Comparison of ENCODE assay signal across 8 mouse cellular contexts in genomic region chr15:9139447-9139846, GRCm38 (mm10). TPM values are rescaled to one million over a fixed set of nuclear protein-coding genes. Genes with fewer than 3 reads are reported as not detected.
A peak's percentile ranks its signal among the peaks of the same experiment; 100 is the strongest.
DNase-seq lines count a peak whose midpoint lies in the region; ATAC-seq and TF ChIP-seq lines count a peak whose summit lies in the region.

No protein-coding gene starts in this region.

- intact Hi-C loops in heart, postnatal 14 days (cut with DNase I): no loop called here

- peak overlapping the region; percentile 93 for H3K4me3 ChIP-seq in heart, embryonic 10.5 days
- H3K4me3 ChIP-seq in C2C12 (ENCODE audit: insufficient read depth, poor library complexity, severe bottlenecking): peak overlapping the region; percentile 95
- H3K4me3 ChIP-seq in hindbrain, embryonic 16.5 days (ENCODE audit: low read length): peak overlapping the region; percentile 94

- peak overlapping the region; percentile 92 for H3ac ChIP-seq in C2C12 (ENCODE audit: control insufficient read depth, insufficient read length, low read depth)

- DNase-seq in heart, embryonic 10.5 days (ENCODE audit: low spot score): peak; percentile 77
- no peak for DNase-seq in heart, postnatal 14 days
- DNase-seq in embryo, embryonic 11 days: peak; percentile 20
- peak; percentile 22 for DNase-seq in neural tube, embryonic 10.5 days (ENCODE audit: extremely low spot score, low spot score)
- no peak for DNase-seq in layer of hippocampus, adult 8-10 months (ENCODE audit: low spot score in 2 of 2)
- no peak for DNase-seq in spleen, adult 18-20 months

- peak overlapping the region; percentile 68 for H3K9ac ChIP-seq in hindbrain, embryonic 16.5 days (ENCODE audit: low read depth, low read length)

- peaks cover 16% of the 10 kb centered on the region for H3K4me1 ChIP-seq in heart, embryonic 10.5 days
- peaks cover 10% of the 10 kb centered on the region for H3K4me1 ChIP-seq in hindbrain, embryonic 16.5 days (ENCODE audit: control insufficient read depth, insufficient read depth, low read depth, low read length)

- H3K27me3 ChIP-seq in heart, embryonic 10.5 days (ENCODE audit: insufficient read depth, poor library complexity, severe bottlenecking): no peaks in the 10 kb centered on the region
- no peaks in the 10 kb centered on the region for H3K27me3 ChIP-seq in C2C12 (ENCODE audit: control insufficient read depth, insufficient read depth, insufficient read length)
- H3K27me3 ChIP-seq in hindbrain, embryonic 16.5 days (replicated peaks; ENCODE audit: control insufficient read depth, insufficient read depth, low read length): no peaks in the 10 kb centered on the region

- peak overlapping the region; percentile 76 for H3K4me2 ChIP-seq in hindbrain, embryonic 16.5 days (ENCODE audit: low read length)

- H3K27ac ChIP-seq in heart, embryonic 10.5 days: peak overlapping the region; percentile 92
- H3K27ac ChIP-seq in hindbrain, embryonic 16.5 days (ENCODE audit: low read depth, low read length): no peak overlapping the region; the same call in 1 of the 2 replicates

- no peak for TF ChIP-seq CTCF in C2C12 (IDR thresholded peaks at IDR 0.05; ENCODE audit: control insufficient read depth, insufficient read depth, insufficient read length)

- H3K9me3 ChIP-seq in heart, embryonic 10.5 days: no peaks in the 10 kb centered on the region
- H3K9me3 ChIP-seq in hindbrain, embryonic 16.5 days (ENCODE audit: control insufficient read depth, low read length): no peaks in the 10 kb centered on the region

- 29% methylated on average over 10 of the region's 10 CpGs for WGBS in heart, embryonic 10.5 days
- WGBS in hindbrain, embryonic 16.5 days: 29% methylated on average over 10 of the region's 10 CpGs

- peaks cover 75% of the 10 kb centered on the region for H3K79me2 ChIP-seq in C2C12 (ENCODE audit: control insufficient read depth, insufficient read depth)

- peaks cover 39% of the 10 kb centered on the region for H3K36me3 ChIP-seq in heart, embryonic 10.5 days
- peaks cover 46% of the 10 kb centered on the region for H3K36me3 ChIP-seq in C2C12 (ENCODE audit: control insufficient read depth, insufficient read depth)
- H3K36me3 ChIP-seq in hindbrain, embryonic 16.5 days (ENCODE audit: control insufficient read depth, insufficient read depth, low read length): peaks cover 3% of the 10 kb centered on the region; the same call in 1 of the 2 replicates

- H3K79me3 ChIP-seq in C2C12 (ENCODE audit: low read depth): peaks cover 60% of the 10 kb centered on the region

- no peak for ATAC-seq in hindbrain, embryonic 16.5 days

TF ChIP-seq in C2C12, 6 proteins besides CTCF, POLR2A, EP300 and RAD21:
- TF ChIP-seq USF1 (IDR thresholded peaks at IDR 0.05; ENCODE audit: low read depth): peak; percentile 37
- no peak for TF ChIP-seq MYOD1 (IDR thresholded peaks at IDR 0.05; ENCODE audit: control insufficient read depth, insufficient read length, low read depth)

RNA-seq across cellular contexts. Expression of gene Lmbrd2, which starts 0.9 kb away (rescaled TPM):
- polyA plus RNA-seq in heart, embryonic 10.5 days (2016; fragmentation: Nextera tagmentation; extraction: Ambion mirVana): 2.1 and 2.2 TPM in 2 replicates
- total RNA-seq in heart, postnatal 14 days (2021): 10 to 100 TPM; 11.5 to 12.3 TPM
- 3.8 TPM for polyA plus RNA-seq in C2C12 (2012; fragmentation: generic; extraction: Trizol)
- polyA plus RNA-seq in hindbrain, embryonic 16.5 days (2015; fragmentation: Nextera tagmentation; extraction: Ambion mirVana): 3.1 and 3.9 TPM in 2 replicates
- 10 to 100 TPM; 55.1 to 68.4 (median 60.5) TPM for total RNA-seq in layer of hippocampus, adult 8-10 months (2022)

RNA-seq across cellular contexts. Expression of gene Skp2, which starts 15.8 kb away (rescaled TPM):
- polyA plus RNA-seq in heart, embryonic 10.5 days (2016; fragmentation: Nextera tagmentation; extraction: Ambion mirVana): 58.1 and 76.3 TPM in 2 replicates
- total RNA-seq in heart, postnatal 14 days (2021): 1 to 10 TPM; 1.5 to 2.3 TPM
- polyA plus RNA-seq in C2C12 (2012; fragmentation: generic; extraction: Trizol): 22.5 TPM
- polyA plus RNA-seq in hindbrain, embryonic 16.5 days (2015; fragmentation: Nextera tagmentation; extraction: Ambion mirVana): 17.9 and 19.2 TPM in 2 replicates
- total RNA-seq in layer of hippocampus, adult 8-10 months (2022): 1 to 10 TPM; 5.3 to 6.7 (median 5.9) TPM

Comparison
In these comparisons a context has a peak if more than half of its experiments do, and no peak if none do; other contexts are left out.
1. DNase-seq: peak in heart, embryonic 10.5 days (single experiment), embryo, embryonic 11 days (single experiment) and neural tube, embryonic 10.5 days (single experiment); none in heart, postnatal 14 days (0 of 2), layer of hippocampus, adult 8-10 months (0 of 2) and spleen, adult 18-20 months (0 of 2).
2. Peak in every context shown above with its lines, with median percentiles within 50 percentile points of each other: H3K4me3 ChIP-seq.